Mouse (Mus musculus): ENCODE data around the gene Pon3.

Gene Pon3

DNA sequence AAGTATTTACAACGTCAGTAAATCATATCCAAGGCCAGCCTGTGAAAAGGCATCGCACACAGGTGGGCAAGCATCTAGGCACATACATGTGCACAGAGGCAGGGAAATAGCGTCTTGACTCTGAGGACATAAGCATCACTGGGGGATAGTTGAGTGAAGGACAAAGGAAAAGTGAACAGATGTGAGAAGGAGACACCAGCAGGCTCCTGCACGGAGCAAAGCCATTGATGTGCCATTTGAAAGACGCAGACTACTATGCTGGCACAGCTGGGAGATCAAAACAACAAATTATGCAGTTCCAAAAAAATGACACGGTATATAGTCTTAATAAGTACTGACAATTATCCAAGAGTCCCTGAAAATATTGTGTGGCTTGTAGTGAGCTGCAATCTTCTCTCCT, 68.5 kb downstream of the Pon3 start:
- intact Hi-C loops (cut with DNase I), result no loop called here

DNA sequence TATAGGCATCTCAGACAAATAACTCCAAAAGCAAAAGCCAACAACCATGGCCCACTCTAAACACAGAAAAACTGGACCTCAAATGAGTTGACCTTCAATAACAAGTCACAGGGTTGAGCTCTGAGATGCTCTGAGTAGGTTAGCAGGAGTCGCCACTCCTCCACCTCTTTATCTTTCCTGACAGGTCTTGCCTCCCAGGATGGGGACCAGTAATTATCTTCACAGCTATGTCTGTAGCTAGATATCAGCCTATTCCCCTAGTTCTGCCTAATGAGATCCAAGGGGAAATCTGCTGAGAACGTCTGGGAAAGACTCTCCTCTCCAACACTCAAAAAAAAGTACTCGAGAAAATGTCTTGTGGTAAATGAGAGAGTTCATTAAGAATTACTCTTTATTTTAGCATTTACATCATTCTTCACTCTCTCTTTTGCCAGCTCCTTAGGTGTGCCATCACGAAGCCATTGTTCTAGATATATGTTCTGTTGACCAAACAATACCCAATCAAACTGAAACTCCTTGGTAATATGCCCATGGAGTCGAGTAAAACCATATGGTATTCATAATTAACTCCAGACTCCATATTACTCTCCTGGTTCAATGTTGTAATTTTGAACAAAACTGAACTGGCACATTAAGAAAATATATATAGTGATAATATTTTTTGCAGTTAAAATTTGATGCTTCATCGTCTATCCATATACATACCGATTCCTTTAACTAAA, 69.7 kb downstream of the Pon3 start:
- intact Hi-C loops (cut with DNase I), result no loop called here

DNA sequence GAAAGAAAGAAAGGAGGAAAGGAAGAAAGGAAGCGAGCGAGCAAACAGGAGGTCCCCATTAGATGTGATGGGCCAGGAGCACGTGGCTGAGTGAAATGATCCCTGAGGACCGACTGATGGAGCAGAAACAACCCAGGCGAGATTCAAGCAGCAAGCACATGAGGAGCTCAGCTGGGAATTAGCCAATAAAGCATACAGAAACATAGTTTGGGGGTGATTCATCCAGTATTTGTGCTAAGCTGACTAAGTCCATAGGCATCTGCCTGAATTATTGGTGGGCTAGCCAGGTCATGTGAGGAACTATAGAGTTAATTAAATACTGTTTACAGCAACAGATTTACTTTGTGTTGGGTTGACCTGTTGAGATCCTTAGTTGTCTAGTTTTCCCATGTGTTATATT, 75.4 kb downstream of the Pon3 start:
- intact Hi-C loops (cut with DNase I), result no loop called here

DNA sequence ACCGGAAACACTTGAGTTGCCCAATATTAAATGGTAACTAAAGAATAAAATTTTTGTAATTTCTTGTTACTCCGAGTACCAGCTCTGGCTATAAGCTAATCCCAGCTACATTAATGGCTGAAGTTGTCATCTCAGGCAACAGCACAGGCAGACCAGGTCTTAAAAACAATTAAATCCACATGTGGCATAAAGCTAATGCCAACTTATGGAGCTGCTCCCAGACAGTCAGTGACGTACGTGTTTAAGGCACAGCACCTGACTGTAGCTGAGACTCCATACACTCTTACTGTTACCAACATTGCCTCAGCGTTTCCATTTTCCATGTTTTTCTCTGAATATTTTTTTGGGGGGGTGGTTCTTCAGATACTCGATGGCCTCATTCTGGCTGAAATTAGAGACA, 76.9 kb downstream of the Pon3 start:
- intact Hi-C loops (cut with DNase I), result no loop called here

DNA sequence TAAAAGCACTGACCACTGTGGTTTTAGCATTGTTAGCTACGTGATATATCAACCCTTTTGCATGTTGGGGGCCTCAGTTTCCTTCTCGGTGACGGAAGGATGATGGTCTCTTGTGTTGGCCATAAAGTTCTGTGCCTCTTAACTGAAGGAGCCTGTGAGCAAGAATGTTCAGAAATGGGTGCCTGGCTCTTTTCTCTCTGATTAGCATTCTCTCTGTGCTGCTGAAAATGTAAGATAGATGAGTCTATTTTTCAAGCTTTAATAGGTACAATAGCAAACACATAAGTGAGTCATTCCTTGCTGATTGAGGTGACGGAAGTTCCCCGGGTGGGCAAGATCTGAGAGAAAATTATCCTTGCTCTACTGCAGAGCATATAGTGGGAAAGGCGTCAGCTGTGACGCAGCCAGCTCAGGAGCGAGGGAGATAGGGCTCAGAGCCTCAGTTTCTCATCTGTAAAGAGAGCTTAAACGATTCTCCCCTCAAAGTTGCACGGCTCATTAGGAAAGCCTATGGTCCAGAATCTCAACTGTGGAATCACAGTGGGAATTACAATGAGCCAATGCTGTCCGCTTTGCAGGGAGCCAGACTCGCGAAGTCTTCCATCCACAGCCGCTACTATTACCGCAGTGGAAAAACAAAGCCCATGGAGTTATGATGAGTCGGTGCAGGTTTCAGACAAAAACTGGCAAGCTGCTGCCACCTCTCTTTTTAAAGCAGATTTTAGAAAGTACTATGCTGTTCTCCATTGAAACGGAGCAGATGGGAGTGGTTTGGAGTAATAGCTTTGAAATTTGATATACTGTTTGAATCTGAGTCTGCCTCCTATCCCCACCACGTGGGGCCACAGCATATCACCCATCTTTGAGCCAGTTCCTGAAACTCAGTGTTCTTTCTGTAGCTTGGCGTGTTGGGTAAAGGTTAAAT, 77.9 kb downstream of the Pon3 start:
- intact Hi-C loops (cut with DNase I), result no loop called here

DNA sequence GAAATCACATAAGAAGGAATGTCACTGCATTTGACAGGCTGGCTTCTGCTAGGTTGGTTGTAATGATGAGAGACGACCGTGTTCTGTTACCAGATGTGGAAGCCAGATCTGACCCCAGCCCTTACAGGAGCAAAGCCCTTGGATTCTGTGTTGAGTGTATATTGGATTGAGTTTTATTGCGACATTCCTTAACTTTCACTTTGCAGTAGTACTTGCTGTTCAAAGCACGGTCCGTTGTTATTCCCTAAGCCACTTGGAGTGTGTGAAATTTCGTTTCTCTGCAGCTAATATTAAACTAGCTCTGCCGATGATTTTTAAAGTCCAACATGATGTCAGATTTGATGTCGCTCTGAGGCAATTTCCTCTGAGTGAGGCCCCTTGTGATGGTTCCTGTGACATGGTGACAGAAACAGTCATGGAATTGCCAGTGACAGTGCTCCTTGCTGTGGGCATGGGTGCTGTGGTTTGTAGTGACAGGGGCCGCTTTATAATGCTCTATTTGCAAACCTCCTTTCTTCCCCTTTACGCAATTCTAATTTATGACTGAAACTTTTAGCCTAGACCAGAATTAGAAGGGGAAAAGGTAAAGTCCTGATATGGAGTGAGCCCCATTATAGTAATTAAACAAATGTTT, 81.8 kb downstream of the Pon3 start:
- intact Hi-C loops (cut with DNase I), result no loop called here

DNA sequence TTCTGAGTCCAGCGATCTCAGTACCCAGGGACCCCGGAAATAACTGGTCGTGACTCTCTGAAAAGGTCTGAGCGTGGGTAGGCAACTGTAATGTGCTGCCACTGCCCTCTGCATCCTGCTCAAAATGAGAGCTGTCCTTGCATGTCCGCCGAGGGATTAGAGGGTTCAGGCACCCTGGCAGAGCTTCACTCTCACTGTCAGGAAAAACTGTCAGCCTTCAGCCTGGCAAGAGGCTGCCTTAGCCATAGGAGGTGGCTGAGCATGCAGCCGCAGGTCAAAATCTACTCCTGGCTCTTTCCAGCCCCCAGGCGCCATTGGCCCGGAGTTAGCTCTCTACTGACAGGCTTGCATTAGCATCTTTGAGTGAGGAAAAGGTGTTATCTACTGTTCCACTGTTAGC, 83.5 kb downstream of the Pon3 start:
- intact Hi-C loops (cut with DNase I), result no loop called here

DNA sequence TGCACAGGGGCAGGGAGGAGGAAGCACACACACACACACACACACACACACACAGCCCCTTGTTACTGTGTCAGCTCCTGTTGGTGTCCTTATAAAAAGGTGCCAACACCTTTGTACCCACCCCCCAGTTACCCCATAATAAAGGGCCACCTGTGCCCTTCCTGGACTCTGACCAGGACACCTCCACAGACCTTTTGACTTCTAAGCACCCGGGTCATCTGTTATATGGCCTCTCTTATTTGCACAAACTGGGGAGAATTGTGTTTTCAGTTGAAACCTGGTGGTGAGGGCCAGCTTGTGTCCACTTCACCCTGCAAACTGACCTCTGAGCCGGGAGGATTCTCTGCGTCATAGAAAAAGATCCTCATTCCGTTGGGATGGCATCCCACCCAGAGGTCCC, 84.7 kb downstream of the Pon3 start:
- intact Hi-C loops (cut with DNase I), result no loop called here

Data from adrenal gland (tissue).